Mouse (Mus musculus): ENCODE measurements around the gene Dcst2. TPM values are rescaled to one million over a fixed set of nuclear protein-coding genes. Genes with fewer than 3 reads are reported as not detected.

Dcst2 gene
- polyA plus RNA-seq, 1 experiment from 2014 or later = 0.06 TPM

DNA sequence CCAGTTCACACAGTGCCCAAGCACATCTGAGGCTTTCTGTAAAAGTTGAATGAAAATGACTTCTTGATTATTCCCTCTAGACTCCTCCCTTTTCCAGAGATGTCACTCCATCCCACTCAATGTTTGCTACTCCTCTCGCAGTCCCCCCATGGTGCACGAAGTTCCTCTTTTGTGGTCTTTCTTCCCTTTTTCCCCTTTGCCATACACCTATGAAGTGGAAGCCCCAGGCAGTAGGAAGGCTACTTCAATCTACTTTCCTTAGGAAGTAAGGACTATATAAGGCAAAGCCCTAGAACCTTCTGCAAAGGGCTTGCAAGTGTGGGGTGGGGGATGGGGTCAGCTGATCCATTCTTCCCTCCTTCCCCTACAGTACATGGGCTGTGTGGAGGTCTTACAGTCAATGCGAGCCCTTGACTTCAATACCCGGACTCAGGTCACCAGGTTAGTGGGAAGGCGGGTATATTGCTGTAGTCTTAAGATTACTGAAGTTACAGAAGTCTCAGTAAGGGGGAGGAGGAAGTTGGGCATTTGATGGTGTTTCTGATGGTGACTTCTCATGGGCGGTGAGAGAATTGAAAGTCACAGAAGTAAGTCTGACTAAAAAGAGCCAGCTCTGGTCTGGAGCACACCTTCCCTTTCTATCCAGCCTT, 60.9 kb downstream of the Dcst2 start:
- no peaks in the 10 kb centered on the region for H3K27me3 ChIP-seq
- no peak for TF ChIP-seq CTCF (IDR thresholded peaks at IDR 0.05)
- ATAC-seq (no peak), DNase-seq (ENCODE audit: low read depth, low spot score) (no peak)
- CTCF ChIA-PET = interaction anchor here (1.0 to 3.7 kb wide), 5 partner anchors 9 to 34 kb away, joined by 3 to 22 read pairs (median 5); no protein-coding TSS in a partner anchor
- in situ Hi-C loops (cut with MboI; ENCODE audit: low pct_unique_long_range_greater_than_20kb) = no loop called here
- POLR2A ChIA-PET = interaction anchor here (1.1 to 4.2 kb wide), 5 partner anchors 8 to 36 kb away, joined by 3 to 56 read pairs (median 6); partner anchors contain the start of genes Pbxip1, Pygo2 and Zbtb7b

DNA sequence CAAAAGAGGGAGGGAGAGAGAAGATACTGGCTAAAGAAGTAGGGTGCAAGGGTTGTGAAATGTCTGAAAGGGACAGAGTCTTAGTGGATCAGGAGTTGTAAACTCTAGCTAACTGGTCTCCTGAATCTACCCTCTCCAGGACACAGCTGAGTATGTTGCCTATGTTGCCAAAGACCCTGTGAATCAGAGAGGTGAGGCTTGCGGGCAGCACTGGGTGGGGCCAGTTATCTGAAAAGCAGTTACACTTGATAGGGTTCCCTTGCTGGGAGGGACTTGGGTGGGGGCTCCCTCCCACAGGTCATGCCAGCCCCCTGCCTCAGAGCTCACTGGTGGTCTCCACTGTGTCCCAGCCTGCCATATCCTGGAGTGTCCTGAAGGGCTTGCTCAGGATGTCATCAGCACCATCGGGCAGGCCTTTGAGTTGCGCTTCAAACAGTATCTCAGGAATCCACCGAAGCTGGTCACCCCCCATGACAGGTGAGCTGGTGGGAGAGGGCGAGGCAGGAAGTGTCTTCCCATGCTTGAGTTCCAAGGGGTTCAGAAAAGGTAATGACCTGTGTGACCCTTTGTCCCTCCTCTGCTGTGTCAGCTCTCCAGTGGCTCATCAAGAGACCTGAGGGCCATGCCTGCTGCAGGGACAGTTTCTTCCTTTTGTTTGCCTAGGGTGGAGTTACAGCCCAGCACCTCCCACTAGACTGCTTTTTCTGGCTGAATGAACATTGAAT, 62.8 kb downstream of the Dcst2 start:
- ChIA-PET POLR2A (no interaction called here), CTCF (no interaction called here)
- DNase-seq (ENCODE audit: low read depth, low spot score) (no peak), ATAC-seq (no peak)
- no peaks in the 10 kb centered on the region for H3K27me3 ChIP-seq
- in situ Hi-C loops (cut with MboI; ENCODE audit: low pct_unique_long_range_greater_than_20kb) = no loop called here
- TF ChIP-seq CTCF (IDR thresholded peaks at IDR 0.05) = no peak

DNA sequence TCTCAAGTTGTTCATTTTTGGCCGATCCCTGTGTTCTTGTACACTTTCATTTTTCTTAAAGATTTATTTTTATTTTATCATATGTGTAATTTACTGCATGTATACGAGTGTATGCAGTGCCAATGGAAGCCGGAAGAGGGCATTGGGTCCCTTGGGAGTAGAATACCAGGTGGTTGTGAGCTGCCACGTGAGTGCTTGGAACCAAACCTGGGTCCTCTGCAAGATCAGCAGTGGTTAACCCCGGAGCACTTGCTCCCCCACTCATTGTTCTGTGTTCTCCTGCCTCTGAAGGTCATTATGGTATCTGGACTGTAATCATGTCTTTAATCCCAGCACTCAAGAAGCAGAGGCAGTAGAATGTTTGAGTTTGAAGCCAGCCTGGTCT, 63.4 kb downstream of the Dcst2 start:
- CTCF ChIA-PET = interaction anchor here (1.4 kb wide), 1 partner anchor 29 kb away, joined by 7 read pairs; no protein-coding TSS in a partner anchor
- DNase-seq (ENCODE audit: low read depth, low spot score) (no peak), ATAC-seq (no peak)
- no peak for TF ChIP-seq CTCF (IDR thresholded peaks at IDR 0.05)
- POLR2A ChIA-PET = no interaction called here
- in situ Hi-C loops (cut with MboI; ENCODE audit: low pct_unique_long_range_greater_than_20kb) = no loop called here
- no peaks in the 10 kb centered on the region for H3K27me3 ChIP-seq

- ChIA-PET POLR2A (no interaction called here), CTCF (interaction anchor here (1.4 kb wide), 1 partner anchor 30 kb away, joined by 7 read pairs; no protein-coding TSS in a partner anchor)
- no peaks in the 10 kb centered on the region for H3K27me3 ChIP-seq
- TF ChIP-seq CTCF (IDR thresholded peaks at IDR 0.05) = no peak
- no peak for DNase-seq (ENCODE audit: low read depth, low spot score)
- in situ Hi-C loops (cut with MboI; ENCODE audit: low pct_unique_long_range_greater_than_20kb) = no loop called here
- no peak for ATAC-seq
Measured at GRCm38 (mm10) chr3:89425876-89426275, 64.1 kb downstream of the Dcst2 start.

Other genes with a start within 250 kb of the Dcst2 start
- 22.0 TPM for gene Pklr, start 225.8 kb upstream of the Dcst2 start, polyA plus RNA-seq (2021)
- gene Hcn3, start 201.8 kb upstream of the Dcst2 start, polyA plus RNA-seq (2021) = 6.2 TPM
- gene Clk2, start 197.2 kb upstream of the Dcst2 start, polyA plus RNA-seq (2021) = 74.8 TPM
- gene Scamp3, start 184.5 kb upstream of the Dcst2 start, polyA plus RNA-seq (2021) = 175 TPM
- 37.6 TPM for gene Fam189b, start 178.8 kb upstream of the Dcst2 start, polyA plus RNA-seq (2021)
- gene Gba, start 159.0 kb upstream of the Dcst2 start, polyA plus RNA-seq (2021) = 141 TPM
- gene Thbs3, start 146.8 kb upstream of the Dcst2 start, polyA plus RNA-seq (2021) = 86.6 TPM
- gene Mtx1, start 134.9 kb upstream of the Dcst2 start, polyA plus RNA-seq (2021) = 215 TPM
- 10.3 TPM for gene Muc1, start 132.9 kb upstream of the Dcst2 start, polyA plus RNA-seq (2021)
- gene Krtcap2, start 116.0 kb upstream of the Dcst2 start, polyA plus RNA-seq (2021) = 236 TPM
- gene Trim46, start 115.7 kb upstream of the Dcst2 start, polyA plus RNA-seq (2021) = 57.5 TPM
- gene Dpm3, start 102.6 kb upstream of the Dcst2 start, polyA plus RNA-seq (2021) = 104 TPM
- 88.3 TPM for gene Slc50a1, start 91.4 kb upstream of the Dcst2 start, polyA plus RNA-seq (2021)
- gene Efna1, start 80.8 kb upstream of the Dcst2 start, polyA plus RNA-seq (2021) = 97.1 TPM
- 9.4 TPM for gene Efna3, start 39.0 kb upstream of the Dcst2 start, polyA plus RNA-seq (2021)
- 48.7 TPM for gene Efna4, start 23.9 kb upstream of the Dcst2 start, polyA plus RNA-seq (2021)
- 226 TPM for gene Adam15, start 12.0 kb upstream of the Dcst2 start, polyA plus RNA-seq (2021)
- 1.3 TPM for gene Dcst1, start 3.3 kb downstream of the Dcst2 start, polyA plus RNA-seq (2021)
- gene Zbtb7b, start 32.8 kb downstream of the Dcst2 start, polyA plus RNA-seq (2021) = 73.7 TPM
- gene Lenep, start 40.8 kb downstream of the Dcst2 start, polyA plus RNA-seq (2021) = not detected
- 40.6 TPM for gene Flad1, start 49.9 kb downstream of the Dcst2 start, polyA plus RNA-seq (2021)
- gene Cks1b, start 56.4 kb downstream of the Dcst2 start, polyA plus RNA-seq (2021) = 162 TPM
- 174 TPM for gene Shc1, start 56.5 kb downstream of the Dcst2 start, polyA plus RNA-seq (2021)
- gene Pygo2, start 68.2 kb downstream of the Dcst2 start, polyA plus RNA-seq (2021) = 68.4 TPM
- 354 TPM for gene Pbxip1, start 74.7 kb downstream of the Dcst2 start, polyA plus RNA-seq (2021)
- 40.7 TPM for gene Pmvk, start 92.6 kb downstream of the Dcst2 start, polyA plus RNA-seq (2021)
- 0.04 TPM for gene Kcnn3, start 158.2 kb downstream of the Dcst2 start, polyA plus RNA-seq (2021)